Mouse (Mus musculus) monocyte, adult 5-6 weeks (primary cell): Measurements from ENCODE around the gene Gm13272. TPM values are rescaled to one million over a fixed set of nuclear protein-coding genes. Genes with fewer than 3 reads are reported as not detected.

Experiments used
- total RNA-seq: library from RNA; stranded (forward); fragments of 200-1000, 200-491, 200-594 nt; gene quantifications from 3 replicates; pipeline ENCODE4 v1.2.3, GENCODE M21; 2017

Gm13272 gene
- total RNA-seq, 1 experiment from 2014 or later: not detected

Other genes with a start within 250 kb of the Gm13272 start
- not detected in 3 replicates for gene Ifna15, start 221.6 kb upstream of the Gm13272 start, total RNA-seq
- gene Ifna14, start 208.1 kb upstream of the Gm13272 start, total RNA-seq: not detected in 3 replicates
- gene Ifna9, start 187.5 kb upstream of the Gm13272 start, total RNA-seq: not detected in 3 replicates
- not detected in 3 replicates for gene Ifna12, start 176.5 kb upstream of the Gm13272 start, total RNA-seq
- gene C87499, start 145.4 kb upstream of the Gm13272 start, total RNA-seq: not detected in 3 replicates
- gene Ifna13, start 135.4 kb upstream of the Gm13272 start, total RNA-seq: not detected in 3 replicates
- gene Ifna16, start 102.9 kb upstream of the Gm13272 start, total RNA-seq: not detected in 3 replicates
- not detected in 3 replicates for gene Ifna2, start 95.9 kb upstream of the Gm13272 start, total RNA-seq
- 0.43 TPM in 1 of 3 replicates, not detected in the others for gene Ifnab, start 88.5 kb upstream of the Gm13272 start, total RNA-seq
- gene Gm26566, start 58.0 kb upstream of the Gm13272 start, total RNA-seq: 0.49 to 2.0 TPM in 2 of 3 replicates, not detected in the other
- 43.5 to 56.6 TPM (median 49.0 TPM) in 3 replicates for gene Klhl9, start 57.4 kb upstream of the Gm13272 start, total RNA-seq
- gene Gm13271, start 25.0 kb upstream of the Gm13272 start, total RNA-seq: not detected in 3 replicates
- gene Gm13283, start 19.7 kb upstream of the Gm13272 start, total RNA-seq: not detected in 3 replicates
- gene Gm13290, start 6.0 kb upstream of the Gm13272 start, total RNA-seq: not detected in 3 replicates
- not detected in 3 replicates for gene Gm13289, start 2.9 kb upstream of the Gm13272 start, total RNA-seq
- not detected in 3 replicates for gene Ifnz, start 2.3 kb downstream of the Gm13272 start, total RNA-seq
- gene Gm13276, start 5.9 kb downstream of the Gm13272 start, total RNA-seq: not detected in 3 replicates
- not detected in 3 replicates for gene Gm13277, start 8.8 kb downstream of the Gm13272 start, total RNA-seq
- not detected in 3 replicates for gene Gm13278, start 11.7 kb downstream of the Gm13272 start, total RNA-seq
- gene Gm13275, start 14.6 kb downstream of the Gm13272 start, total RNA-seq: not detected in 3 replicates
- gene Gm13279, start 17.5 kb downstream of the Gm13272 start, total RNA-seq: not detected in 3 replicates
- not detected in 3 replicates for gene Gm13285, start 19.8 kb downstream of the Gm13272 start, total RNA-seq
- not detected in 3 replicates for gene Gm13287, start 23.4 kb downstream of the Gm13272 start, total RNA-seq
- gene Gm13288, start 25.7 kb downstream of the Gm13272 start, total RNA-seq: 0.29 TPM in 1 of 3 replicates, not detected in the others
- not detected in 3 replicates for gene Ifna7, start 36.4 kb downstream of the Gm13272 start, total RNA-seq
- gene Ifna11, start 40.1 kb downstream of the Gm13272 start, total RNA-seq: not detected in 3 replicates
- not detected in 3 replicates for gene Ifna6, start 47.6 kb downstream of the Gm13272 start, total RNA-seq
- gene Ifna5, start 55.7 kb downstream of the Gm13272 start, total RNA-seq: not detected in 3 replicates
- gene Ifna4, start 62.0 kb downstream of the Gm13272 start, total RNA-seq: not detected in 3 replicates
- not detected in 3 replicates for gene Ifna1, start 70.2 kb downstream of the Gm13272 start, total RNA-seq
- gene Ifne, start 100.4 kb downstream of the Gm13272 start, total RNA-seq: not detected in 3 replicates